Mouse (Mus musculus): ENCODE results near the gene Msi2. TPM values are rescaled to one million over a fixed set of nuclear protein-coding genes. Genes with fewer than 3 reads are reported as not detected.

Msi2 gene
- polyA plus RNA-seq, 1 experiment from 2014 or later = 13.1 TPM

GRCm38 (mm10) chr11:88707228-88707775 is 11.0 kb downstream of the Msi2 start:
- H3K4me1 ChIP-seq = peaks cover 20% of the 10 kb centered on the region
- no peak for ATAC-seq (ENCODE audit: insufficient number of reproducible peaks, low FRiP score, low TSS enrichment, low read depth)
- no peak overlapping the region for H3K4me3 ChIP-seq
- no peaks in the 10 kb centered on the region for H3K9me3 ChIP-seq
- WGBS = 44% methylated on average over 11 of the region's 11 CpGs
- peaks cover 44% of the 10 kb centered on the region for H3K36me3 ChIP-seq
- no peak overlapping the region for H3K4me2 ChIP-seq
- H3K27me3 ChIP-seq = no peaks in the 10 kb centered on the region
- H3K27ac ChIP-seq = no peak overlapping the region
- no peak overlapping the region for H3K9ac ChIP-seq

- peaks cover 35% of the 10 kb centered on the region for H3K36me3 ChIP-seq
- no peaks in the 10 kb centered on the region for H3K9me3 ChIP-seq
- no peak overlapping the region for H3K27ac ChIP-seq
- no peak for ATAC-seq (ENCODE audit: insufficient number of reproducible peaks, low FRiP score, low TSS enrichment, low read depth)
- H3K4me3 ChIP-seq = no peak overlapping the region
- 81% methylated on average over 10 of the region's 10 CpGs for WGBS
- H3K27me3 ChIP-seq = no peaks in the 10 kb centered on the region
- no peak overlapping the region for H3K4me2 ChIP-seq
- peaks cover 27% of the 10 kb centered on the region for H3K4me1 ChIP-seq
- H3K9ac ChIP-seq = no peak overlapping the region
Measured at GRCm38 (mm10) chr11:88704688-88705087, 13.6 kb downstream of the Msi2 start.

- Histone ChIP-seq H3K36me3 (peaks cover 37% of the 10 kb centered on the region), H3K9ac (no peak overlapping the region), H3K4me2 (no peak overlapping the region), H3K4me3 (no peak overlapping the region), H3K27ac (no peak overlapping the region), H3K27me3 (no peaks in the 10 kb centered on the region), H3K4me1 (peaks cover 23% of the 10 kb centered on the region), H3K9me3 (no peaks in the 10 kb centered on the region)
- ATAC-seq (ENCODE audit: insufficient number of reproducible peaks, low FRiP score, low TSS enrichment, low read depth) = no peak
- WGBS = 57% methylated on average over 4 of the region's 4 CpGs
Measured at GRCm38 (mm10) chr11:88703220-88703619, 15.1 kb downstream of the Msi2 start.

DNA sequence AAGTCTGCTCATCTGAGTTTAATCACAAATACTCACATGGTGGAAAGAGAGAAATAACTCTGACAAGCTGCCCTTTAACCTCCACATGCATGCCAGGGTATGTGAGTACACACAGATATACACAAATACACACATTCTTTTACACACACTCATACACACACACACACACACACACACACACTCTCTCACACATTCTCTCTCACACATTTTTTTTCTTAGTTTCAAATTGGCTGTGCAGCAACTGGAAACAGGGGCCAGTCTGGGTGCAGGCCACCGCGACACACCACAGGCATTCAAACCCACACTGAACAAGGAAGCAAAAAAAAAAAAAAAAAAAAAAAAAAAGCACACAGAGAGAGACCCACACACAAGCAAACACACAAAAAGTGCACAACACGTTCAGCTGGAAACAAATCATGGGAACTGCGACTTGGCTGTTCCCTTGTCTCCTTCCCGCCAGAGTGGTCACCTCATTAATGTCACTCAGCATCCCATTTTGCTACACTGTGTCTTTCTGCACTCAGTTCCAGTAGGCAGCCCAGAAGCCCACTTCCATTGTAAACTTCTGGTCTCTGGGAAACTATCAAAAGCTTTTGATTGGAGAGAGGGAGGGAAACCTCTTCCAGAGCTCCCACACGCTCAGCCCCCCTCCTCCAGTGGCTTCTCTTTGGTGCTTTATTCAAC is 16.2 kb downstream of the Msi2 start:
- Histone ChIP-seq H3K27me3 (no peaks in the 10 kb centered on the region; the same call in 1 of the 2 replicates), H3K4me1 (peaks cover 23% of the 10 kb centered on the region)
- WGBS = 60% methylated on average over 6 of the region's 6 CpGs

GRCm38 (mm10) chr11:88701020-88701419 is 17.3 kb downstream of the Msi2 start:
- no peak overlapping the region for H3K4me3 ChIP-seq
- no peaks in the 10 kb centered on the region for H3K9me3 ChIP-seq
- H3K4me2 ChIP-seq = no peak overlapping the region
- H3K9ac ChIP-seq = no peak overlapping the region
- H3K36me3 ChIP-seq = peaks cover 26% of the 10 kb centered on the region
- no peak for ATAC-seq (ENCODE audit: insufficient number of reproducible peaks, low FRiP score, low TSS enrichment, low read depth)
- H3K27ac ChIP-seq = no peak overlapping the region
- H3K27me3 ChIP-seq = no peaks in the 10 kb centered on the region; the same call in 1 of the 2 replicates
- WGBS = 82% methylated on average over 6 of the region's 6 CpGs
- peaks cover 29% of the 10 kb centered on the region for H3K4me1 ChIP-seq

More for the DNA sequence above, 16.2 kb downstream of the Msi2 start:
- Histone ChIP-seq H3K4me2 (no peak overlapping the region), H3K4me3 (no peak overlapping the region), H3K9ac (no peak overlapping the region), H3K36me3 (peaks cover 35% of the 10 kb centered on the region), H3K9me3 (no peaks in the 10 kb centered on the region), H3K27ac (no peak overlapping the region)
- ATAC-seq (ENCODE audit: insufficient number of reproducible peaks, low FRiP score, low TSS enrichment, low read depth) = no peak

- H3K36me3 ChIP-seq = peaks cover 19% of the 10 kb centered on the region
- 80% methylated on average over 15 of the region's 15 CpGs for WGBS
Measured at GRCm38 (mm10) chr11:88700202-88700711, 18.1 kb downstream of the Msi2 start.

DNA sequence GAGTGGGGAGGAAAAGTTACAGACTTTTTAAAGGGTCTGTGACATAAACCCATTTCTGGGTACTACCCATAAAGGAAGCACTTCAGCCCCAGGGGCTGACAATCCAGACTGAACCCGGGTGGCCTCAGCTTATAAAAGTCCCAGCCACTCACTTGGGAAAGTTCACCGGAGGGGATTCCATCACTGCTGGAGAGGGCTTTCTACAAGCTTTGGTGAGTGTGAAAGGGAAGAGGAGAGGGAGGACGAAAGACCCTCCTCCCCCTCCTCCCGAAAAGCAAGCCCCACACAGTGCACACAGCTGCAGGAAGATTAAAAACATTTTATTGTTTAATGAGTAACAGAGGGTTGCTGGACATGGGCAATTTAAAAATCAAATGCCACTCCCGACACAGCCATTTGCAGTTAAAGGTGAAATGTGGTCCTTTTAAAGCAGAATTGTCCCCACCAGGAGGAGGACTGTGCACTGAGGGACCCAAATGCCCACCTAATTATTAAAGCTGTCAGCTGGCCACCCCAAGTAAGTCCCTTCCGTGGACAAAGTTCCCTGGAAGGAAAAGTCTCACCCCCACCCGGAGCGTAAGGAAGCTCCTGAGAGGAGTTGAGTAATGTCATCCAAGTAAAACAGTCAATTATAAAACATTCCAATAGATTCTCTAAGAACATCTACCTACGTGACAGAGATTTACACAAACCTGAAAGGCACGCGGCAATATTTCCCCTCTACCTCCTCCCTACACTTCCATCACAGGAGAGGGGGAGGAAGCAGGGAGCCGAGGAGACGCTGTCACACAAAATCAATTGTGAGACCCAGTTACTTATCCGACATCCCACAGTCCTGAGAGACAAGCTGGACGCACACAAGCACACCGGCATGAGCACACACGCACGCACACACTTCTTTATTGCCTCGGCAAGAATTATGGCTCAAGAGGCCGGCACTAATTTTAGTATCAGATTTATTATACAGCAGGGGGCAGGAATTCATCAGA is 24.1 kb downstream of the Msi2 start:
- 19% methylated on average over 20 of the region's 20 CpGs for WGBS
- H3K36me3 ChIP-seq = no peaks in the 10 kb centered on the region
- peaks cover 72% of the 10 kb centered on the region for H3K4me1 ChIP-seq
- H3K4me2 ChIP-seq = no peak overlapping the region
- no peak overlapping the region for H3K9ac ChIP-seq
- ATAC-seq (ENCODE audit: insufficient number of reproducible peaks, low FRiP score, low TSS enrichment, low read depth) = no peak
- no peaks in the 10 kb centered on the region for H3K9me3 ChIP-seq
- H3K4me3 ChIP-seq = no peak overlapping the region
- no peaks in the 10 kb centered on the region; the same call in 1 of the 2 replicates for H3K27me3 ChIP-seq
- H3K27ac ChIP-seq = 0 out of 2 replicates have a peak overlapping the region, but pooled peaks have one; percentile 44

More at GRCm38 (mm10) chr11:88700202-88700711, 18.1 kb downstream of the Msi2 start:
- H3K4me1 ChIP-seq = peaks cover 30% of the 10 kb centered on the region
- no peak overlapping the region for H3K4me2 ChIP-seq
- no peak for ATAC-seq (ENCODE audit: insufficient number of reproducible peaks, low FRiP score, low TSS enrichment, low read depth)
- H3K9me3 ChIP-seq = no peaks in the 10 kb centered on the region
- H3K27me3 ChIP-seq = no peaks in the 10 kb centered on the region; the same call in 1 of the 2 replicates
- no peak overlapping the region for H3K4me3 ChIP-seq
- no peak overlapping the region for H3K9ac ChIP-seq
- no peak overlapping the region for H3K27ac ChIP-seq

DNA sequence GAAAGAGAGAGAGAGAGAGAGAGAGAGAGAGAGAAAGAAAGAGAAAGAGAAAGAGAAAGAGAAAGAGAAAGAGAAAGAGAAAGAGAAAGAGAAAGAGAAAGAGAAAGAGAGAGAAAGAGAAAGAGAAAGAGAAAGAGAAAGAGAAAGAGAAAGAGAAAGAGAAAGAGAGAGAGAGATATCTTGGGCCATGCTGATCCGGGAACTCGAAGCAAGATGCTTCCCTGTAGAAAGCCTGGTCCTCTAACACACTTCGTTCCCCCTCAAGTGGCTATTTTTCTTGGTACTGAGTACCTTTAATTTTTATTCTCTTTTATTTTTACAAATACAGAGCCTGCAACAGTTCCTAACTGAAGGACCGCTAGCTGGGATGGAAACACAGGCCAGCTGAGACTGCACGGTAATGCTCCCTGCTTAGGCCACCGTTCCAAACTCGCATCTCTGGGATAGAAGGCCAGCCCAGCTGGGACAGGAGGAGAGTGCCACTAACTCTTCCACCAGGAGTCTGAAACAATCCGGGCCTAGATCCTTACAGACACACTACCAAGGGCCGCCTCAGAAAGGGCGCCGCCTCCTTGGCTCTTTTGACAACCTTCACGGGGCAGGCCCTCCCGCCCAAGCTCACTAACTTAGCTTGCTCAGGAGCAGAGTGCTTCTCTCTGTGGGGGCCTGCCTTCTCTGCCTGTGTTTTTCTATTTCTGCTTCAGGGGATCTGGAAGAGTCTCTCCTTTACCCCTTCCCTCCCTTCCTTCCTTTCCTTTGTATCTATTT is 25.1 kb downstream of the Msi2 start:
- WGBS = 40% methylated on average over 13 of the region's 13 CpGs
- no peak overlapping the region for H3K9ac ChIP-seq
- H3K4me3 ChIP-seq = no peak overlapping the region
- peaks cover 73% of the 10 kb centered on the region for H3K4me1 ChIP-seq
- no peak for ATAC-seq (ENCODE audit: insufficient number of reproducible peaks, low FRiP score, low TSS enrichment, low read depth)
- no peak overlapping the region; the same call in 1 of the 2 replicates for H3K4me2 ChIP-seq
- H3K9me3 ChIP-seq = no peaks in the 10 kb centered on the region
- H3K27me3 ChIP-seq = no peaks in the 10 kb centered on the region; the same call in 1 of the 2 replicates
- peak overlapping the region; percentile 44 for H3K27ac ChIP-seq
- 0 out of 2 replicates have a peak, but pooled peaks cover 3% of the 10 kb centered on the region for H3K36me3 ChIP-seq

DNA sequence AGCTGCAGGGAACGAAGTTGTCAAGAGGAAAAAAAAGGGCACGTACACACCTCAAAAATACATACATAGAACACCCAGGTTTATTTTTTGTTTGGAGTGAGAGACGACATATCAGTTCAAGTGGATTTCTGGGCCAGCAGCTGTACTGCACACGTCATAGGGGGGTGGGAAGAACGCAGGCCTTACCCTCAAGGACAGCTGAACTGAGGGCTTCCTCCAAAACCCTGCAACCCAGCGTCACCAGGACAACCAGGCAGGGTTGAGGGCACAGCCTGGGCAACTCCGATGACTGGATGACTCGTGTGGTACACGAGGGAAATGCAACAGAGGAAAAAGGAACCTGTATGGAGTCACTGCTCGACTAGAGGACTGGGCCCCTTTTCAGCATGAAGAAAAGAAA is 25.9 kb downstream of the Msi2 start:
- WGBS = 50% methylated on average over 9 of the region's 10 CpGs
- ATAC-seq (ENCODE audit: insufficient number of reproducible peaks, low FRiP score, low TSS enrichment, low read depth) = no peak
- H3K4me1 ChIP-seq = peaks cover 75% of the 10 kb centered on the region
- no peaks in the 10 kb centered on the region; the same call in 1 of the 2 replicates for H3K27me3 ChIP-seq
- H3K4me3 ChIP-seq = no peak overlapping the region
- no peak overlapping the region for H3K9ac ChIP-seq
- 0 out of 2 replicates have a peak, but pooled peaks cover 3% of the 10 kb centered on the region for H3K36me3 ChIP-seq
- H3K27ac ChIP-seq = no peak overlapping the region
- H3K4me2 ChIP-seq = no peak overlapping the region
- no peaks in the 10 kb centered on the region for H3K9me3 ChIP-seq

- peak overlapping the region; percentile 11; the same call in 1 of the 2 replicates for H3K27ac ChIP-seq
- H3K4me1 ChIP-seq = peaks cover 74% of the 10 kb centered on the region
- H3K4me2 ChIP-seq = no peak overlapping the region
- WGBS = 15% methylated on average over 12 of the region's 12 CpGs
- H3K9ac ChIP-seq = no peak overlapping the region
- H3K36me3 ChIP-seq = 0 out of 2 replicates have a peak, but pooled peaks cover 3% of the 10 kb centered on the region
- H3K9me3 ChIP-seq = no peaks in the 10 kb centered on the region
- no peak overlapping the region for H3K4me3 ChIP-seq
- H3K27me3 ChIP-seq = no peaks in the 10 kb centered on the region
- ATAC-seq (ENCODE audit: insufficient number of reproducible peaks, low FRiP score, low TSS enrichment, low read depth) = no peak
Measured at GRCm38 (mm10) chr11:88690556-88691287, 27.6 kb downstream of the Msi2 start.
